Mouse (Mus musculus): ENCODE data around the gene Arfrp1.

DNA sequence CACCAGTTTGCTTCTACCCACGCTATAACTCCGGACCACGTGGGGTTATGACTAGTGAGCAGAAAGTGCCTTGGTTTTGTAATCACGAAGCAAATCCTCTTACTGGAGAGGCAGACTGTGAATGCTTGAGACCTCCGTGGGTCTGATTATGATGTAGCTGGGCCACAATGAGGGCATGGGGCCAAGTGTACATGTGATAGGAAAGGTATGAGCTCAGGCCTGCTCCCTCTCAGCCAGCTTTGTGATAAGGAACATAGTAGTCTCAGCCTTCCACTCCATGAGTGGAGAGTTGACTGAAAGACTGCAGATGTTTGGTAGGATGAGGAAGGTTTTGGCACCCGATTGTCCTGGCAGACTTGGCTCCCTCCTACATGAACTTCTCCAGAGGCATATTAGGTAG is 22.4 kb downstream of the Arfrp1 start:
- TF ChIP-seq CTCF (IDR thresholded peaks at IDR 0.05; ENCODE audit: low read depth): no peak
- TF ChIP-seq EP300 (IDR thresholded peaks at IDR 0.05; ENCODE audit: low read depth): no peak
